Mouse (Mus musculus) layer of hippocampus, adult 9-10 months (tissue): ENCODE results near the gene Lman2l.

Source experiments
- DNase-seq: peaks from one replicate; pipeline ENCODE4 v3.0.0; 2022; ENCODE audit warnings: low spot score

Lman2l gene

DNA sequence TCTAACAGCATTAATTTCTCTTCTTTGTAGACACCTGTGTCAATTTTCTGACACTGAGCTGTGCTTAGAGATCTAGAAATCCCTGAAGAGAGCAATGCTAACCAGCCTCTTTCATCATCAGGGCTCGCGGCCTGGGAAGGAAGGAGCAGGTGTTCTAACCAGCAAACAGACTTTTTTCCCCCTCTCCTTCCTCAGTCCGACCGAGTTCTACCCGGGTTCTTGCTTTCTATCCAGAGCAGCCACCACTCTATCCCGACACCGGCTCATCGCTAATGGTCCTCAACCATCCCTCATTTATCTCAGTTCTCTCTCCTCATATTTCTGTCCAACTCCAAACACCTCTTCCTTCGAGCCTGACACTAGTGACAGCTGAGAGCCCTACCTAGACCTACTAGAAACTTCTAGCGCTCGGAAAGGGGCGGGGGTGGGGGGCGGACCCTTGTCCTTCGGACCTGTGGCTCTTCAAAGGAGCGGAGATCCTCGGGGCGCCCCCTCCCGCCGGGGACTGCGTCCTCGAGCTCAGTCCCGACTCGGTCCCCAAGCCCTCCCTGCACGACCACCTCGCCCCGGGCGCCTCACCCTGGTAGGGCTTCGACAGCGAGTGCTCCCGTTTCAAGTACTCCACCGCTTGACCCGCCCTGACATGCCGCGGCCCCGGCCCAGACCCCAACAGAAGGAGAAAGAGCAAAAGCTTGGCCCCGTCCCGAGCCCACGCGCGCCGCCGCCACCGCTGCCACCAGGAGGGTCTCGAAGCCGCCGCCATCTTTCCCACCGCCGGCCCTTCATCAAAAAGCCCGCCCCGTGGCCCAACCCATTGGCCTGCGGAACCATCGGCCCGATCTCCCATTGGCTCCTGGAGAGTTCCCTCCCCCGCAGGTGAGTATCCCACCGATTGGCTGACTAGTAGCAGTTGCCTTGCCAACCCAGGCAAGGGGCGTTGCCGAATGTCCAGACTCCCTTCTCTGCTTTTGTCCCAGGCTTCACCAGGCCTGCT is at the start of gene Lman2l:
TSS of gene Lman2l (minus strand) at position 801 of the 994 bp plus-strand sequence.
- peak; percentile 93 for DNase-seq

DNA sequence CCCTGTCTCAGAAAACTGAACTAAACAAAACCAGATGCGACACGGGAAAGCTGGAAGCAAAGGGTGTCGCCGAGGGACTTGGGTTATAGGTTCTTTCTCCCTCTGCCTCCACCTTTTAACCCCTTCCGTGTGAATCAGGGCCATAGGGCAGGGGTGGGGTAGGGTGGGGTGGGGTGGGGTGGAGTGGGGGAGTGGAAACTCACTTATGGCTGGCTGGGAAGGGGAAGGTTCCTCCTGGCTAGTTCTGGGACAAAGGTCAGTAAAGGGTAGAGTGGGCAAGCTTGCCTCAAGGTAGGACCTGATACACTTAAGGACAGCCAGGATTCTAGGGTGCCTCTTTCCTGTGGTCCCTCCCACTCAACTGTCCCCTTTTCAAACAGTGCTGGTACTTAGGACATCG is 48.2 kb upstream of the Lman2l start:
- DNase-seq: no peak

DNA sequence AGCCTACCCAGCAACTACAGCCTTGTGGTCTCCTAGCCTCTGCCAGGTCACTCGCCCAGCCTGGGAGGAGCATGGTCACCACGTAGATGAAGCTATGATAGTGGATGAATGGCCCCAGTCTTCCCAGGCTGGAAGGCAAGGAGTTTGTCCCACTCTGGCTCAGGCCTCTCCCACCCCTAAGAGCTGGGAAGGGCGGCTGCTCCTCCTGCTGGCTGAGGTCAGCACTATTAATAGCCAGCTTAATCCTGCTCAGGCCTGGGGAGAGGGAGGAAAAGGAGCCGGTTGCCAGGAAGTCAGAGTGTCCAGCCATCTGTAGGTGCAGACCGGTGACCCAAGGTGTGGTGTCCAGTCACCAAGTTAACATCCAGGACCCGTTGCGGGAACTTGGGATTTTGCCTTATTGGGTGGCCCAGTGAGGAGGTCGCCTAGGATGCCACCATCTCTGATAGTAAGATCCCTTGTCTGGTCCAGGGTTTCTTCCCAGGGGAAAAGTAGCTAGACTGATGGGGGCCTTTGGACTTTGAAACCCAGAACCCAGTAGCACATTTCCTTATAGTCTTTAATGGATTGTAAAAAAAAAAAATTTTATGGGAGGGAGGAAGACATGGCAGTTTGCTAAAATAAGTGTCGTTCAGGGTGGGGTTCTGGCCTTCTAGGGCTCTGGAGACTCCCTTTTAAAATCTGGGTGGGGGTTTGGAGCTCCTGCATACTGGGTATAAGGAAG is 47.5 kb upstream of the Lman2l start:
- no peak for DNase-seq

DNA sequence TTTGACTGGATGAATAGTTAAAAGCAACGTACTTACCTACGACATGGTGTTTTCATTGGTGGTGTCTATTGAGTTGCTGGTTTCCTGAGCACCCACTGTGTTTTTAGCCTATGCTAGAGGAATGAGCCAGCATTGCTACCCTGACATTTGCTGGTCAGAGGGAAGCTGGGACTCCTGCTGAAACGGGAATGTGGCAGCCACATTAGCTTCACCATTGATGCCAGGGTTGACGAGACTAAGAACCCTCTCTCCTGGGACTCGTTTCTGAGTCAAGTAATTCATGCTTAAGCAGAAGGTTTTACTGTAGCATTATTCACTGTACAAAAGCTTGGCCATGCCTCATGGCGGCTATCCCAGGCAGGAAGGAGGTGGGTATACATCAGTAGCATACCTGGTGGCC is 44.6 kb upstream of the Lman2l start:
- no peak for DNase-seq

DNA sequence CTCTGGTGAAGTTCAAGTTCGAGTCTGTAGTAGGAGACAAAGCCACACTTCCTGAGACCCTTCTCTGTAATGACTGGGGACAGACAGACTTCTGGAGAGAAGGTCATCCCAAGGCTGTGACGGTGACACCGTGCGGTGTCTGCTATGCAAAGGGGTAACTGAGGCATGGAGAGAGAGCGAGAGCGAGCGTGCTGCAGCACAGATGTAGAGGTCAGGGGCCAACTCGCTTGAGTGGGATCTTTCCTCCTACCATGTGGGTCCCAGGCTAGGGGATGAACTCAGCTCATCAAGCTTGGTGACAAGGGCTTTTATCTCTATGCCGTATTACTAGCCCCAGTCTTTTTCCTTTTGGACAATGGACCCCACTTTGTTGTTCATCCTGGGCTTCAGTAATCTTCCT is 42.0 kb upstream of the Lman2l start:
- no peak for DNase-seq

DNA sequence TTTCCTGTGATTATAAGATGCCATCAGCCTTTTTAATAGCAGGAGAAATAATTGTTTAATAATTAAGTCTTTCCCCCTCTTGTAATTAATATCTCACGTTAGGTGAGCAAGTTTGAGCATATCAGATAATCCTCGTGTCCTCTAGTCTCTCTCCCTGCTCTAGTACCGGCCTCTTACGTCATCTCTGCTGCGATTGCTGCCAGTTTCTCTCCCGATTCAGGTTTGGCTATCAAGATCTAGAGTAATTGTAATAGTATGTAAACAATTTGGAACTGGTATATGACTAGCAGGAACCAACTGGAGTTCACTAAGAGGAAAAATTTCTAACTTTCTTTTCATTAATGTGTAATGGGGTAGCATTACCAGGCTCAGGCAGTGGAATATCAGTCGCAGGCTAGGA is 40.0 kb upstream of the Lman2l start:
- DNase-seq: no peak

DNA sequence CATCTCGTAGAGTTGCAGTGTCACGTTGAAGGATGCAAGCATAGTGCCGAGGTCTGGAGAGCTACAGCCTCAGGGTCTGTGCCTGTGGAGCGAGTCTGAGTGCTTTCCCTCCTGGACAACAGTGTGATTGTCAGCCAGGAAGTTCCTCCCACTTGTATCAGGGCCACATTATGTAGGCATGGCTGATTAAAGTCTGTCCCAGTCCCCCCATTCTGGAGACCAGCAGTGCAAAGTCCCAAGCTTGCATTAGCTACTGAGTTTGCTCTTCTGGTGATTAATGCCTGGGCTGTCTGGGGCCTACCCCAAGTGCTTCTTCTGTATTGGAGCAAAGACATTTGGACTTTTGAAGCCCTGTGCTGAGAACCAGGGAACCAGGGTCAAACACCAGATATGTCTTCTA is 38.8 kb upstream of the Lman2l start:
- no peak for DNase-seq

DNA sequence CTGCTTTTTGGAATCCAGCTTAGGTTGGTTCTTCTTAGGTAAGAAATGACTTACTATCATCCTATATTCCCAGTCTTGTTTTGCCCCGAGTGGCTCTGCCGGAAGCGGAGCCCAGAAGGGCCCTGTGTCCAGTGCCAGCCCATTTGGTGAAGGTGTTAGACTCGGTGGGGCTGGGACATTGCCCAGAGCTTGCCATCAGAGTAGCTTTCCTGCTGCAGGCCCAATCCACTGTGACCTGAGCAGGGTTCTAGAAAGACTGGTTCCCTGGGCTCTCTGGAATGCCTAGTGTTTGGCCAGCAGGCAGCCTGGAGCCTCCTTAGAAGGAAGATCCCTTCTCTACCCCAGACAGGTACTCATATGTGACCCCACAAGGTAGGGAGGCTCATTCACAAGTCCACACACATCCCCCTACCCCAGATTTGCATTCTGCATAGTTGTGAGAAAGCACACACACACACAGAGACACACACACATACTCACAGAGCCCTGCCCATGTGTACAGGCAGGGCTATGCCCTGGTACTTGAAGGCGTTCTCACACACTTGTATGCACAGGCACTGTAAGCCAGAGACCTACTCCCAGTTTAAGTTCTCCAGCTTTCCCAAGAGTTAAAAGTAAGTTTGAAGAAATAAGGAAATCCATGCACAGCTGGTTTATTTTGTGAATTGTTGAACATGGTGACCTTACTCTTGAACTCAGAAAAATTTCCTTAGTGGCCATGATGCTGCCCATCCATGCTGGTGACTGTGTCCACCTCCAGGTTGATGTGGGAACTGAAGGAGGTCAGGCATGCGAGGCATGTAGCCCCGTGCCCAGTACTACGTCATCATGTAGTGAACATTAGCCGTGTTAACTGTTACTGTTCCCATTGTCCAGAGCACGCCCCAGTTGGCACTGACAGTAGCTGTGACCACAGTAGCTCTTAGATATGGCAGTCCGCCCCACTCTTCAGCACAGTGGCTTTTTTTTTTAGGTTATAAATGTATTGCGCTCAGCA is 35.1 kb upstream of the Lman2l start:
- no peak for DNase-seq

DNA sequence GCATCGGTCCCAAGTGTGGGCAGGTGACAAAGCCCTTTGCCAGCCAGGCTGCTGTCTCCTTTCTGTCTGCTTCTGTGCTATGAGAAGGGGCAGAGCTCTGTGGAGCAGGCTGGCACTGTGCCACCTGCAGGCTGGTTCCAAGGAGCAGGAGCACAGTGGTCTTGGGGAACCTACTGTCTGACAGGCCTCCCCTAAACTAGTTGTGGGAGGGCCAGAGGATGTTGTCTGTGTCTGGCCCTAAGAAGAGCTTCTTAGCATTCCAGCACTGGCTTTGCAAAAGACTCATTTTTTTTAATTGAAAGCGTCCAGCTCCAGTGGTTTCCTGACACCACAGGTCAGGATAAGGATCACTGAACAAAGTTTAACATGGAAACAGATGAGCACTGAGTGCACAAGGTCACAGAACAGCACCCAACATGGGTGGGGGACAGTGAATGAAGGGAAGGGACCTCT is 33.3 kb upstream of the Lman2l start:
- DNase-seq: no peak

DNA sequence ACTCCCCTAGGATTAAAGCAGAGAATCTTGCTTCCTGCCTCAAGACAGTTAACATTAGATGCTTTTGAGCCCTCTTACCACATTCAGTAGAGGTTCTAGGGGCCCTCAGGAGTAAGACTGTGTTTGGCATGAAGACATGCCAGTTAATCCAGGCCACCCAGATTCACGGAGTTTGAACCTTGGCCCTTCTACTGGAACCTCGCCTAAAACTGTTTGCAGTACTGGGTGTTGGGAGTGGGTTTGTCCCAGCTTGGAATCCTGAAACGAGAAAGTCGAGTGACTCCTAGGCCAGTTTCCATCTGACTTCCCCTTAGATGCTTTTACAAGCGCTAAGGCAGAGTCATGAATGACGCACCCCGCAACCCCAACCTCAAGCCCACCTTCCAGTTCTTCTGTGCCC is 31.4 kb upstream of the Lman2l start:
- DNase-seq: no peak

DNA sequence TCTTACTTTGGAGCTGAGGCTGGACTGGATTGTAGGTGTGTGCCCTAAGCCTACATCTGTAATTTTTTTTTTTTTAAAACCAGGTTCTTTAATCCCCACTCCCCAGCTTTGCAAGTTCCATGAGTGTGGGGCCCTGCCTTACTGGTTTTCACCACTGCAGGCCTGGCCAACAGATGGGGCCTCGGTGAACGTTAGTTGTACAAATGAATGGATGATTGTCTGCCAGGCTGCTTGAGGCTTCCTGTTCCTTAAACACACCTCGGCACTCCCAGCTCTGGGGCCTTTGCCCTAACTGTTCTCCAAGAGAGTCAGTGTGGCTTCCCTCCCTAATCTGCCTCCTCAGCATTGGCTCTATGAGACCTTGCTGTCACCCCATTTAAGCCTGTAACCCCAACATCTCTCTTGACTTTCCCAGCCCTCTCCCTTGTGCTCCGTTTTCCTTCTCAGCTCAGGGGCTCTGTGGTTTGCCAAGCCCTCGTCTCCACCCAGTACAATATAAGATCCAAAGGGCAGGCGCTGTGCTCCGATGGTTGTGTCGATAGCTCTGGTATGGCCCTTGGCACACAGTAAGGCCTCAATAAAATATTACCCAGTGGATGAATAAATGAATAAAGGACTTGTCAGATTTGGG is 30.5 kb upstream of the Lman2l start:
- no peak for DNase-seq

DNA sequence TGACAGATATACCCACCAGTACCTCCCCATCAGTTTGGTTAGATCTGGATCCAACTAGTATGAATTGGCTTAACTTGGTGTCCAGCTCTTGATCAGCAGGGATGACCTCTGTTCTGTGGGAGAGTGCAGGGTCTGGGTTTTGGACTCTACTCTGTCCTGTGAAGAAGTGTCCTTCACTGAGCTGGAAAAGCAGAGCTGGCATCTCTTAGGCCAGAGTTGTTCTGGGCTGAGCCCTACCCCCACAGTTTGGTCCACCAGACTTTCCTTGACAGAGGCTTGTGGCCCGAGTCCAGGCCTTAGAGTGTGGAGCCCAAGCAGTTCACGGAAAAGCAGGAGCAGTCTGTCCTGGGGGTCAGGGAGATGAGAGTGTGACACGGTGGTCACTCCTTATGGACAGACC is 29.6 kb upstream of the Lman2l start:
- DNase-seq: no peak

DNA sequence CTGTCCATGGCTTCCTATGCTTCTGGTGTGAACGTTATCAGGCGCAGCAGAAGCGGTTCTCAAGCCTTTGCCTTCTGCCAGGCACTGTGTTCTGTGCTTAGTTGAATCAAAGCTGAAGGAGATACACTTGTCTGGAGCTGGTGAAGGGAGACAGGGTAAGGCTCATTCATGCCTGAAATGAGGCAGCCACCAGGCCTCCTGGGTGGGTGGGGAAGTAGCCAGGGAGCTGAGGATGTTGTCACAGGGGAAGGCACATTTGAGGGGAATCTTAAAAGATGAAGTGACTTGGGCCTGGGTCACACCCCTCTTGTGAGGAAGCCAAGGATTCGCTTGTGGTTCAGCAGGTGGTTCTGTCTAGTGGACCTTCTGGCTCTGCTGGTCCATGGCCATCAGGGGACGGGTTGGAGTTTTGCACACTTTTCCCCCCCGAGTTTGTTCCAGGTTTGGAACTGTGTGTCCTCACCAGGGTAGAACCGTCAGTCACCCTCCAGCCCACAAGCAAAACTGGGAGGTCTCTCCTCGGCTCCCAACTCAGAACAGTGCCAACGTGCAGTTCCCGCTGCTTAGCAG is 28.2 kb upstream of the Lman2l start:
- no peak for DNase-seq

DNA sequence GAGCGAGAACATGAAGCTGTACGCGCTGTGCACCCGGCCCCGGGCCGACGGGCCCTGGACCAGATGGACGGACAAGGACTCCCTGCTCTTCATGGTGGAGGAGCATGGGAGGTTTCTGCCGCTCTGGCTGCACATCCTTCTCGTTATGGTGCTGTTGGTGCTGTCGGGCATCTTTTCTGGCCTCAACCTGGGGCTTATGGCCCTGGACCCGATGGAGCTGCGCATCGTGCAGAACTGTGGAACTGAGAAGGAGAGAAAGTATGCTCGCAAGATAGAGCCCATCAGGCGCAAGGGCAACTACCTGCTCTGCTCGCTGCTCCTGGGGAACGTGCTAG is 27.0 kb upstream of the Lman2l start:
- no peak for DNase-seq

DNA sequence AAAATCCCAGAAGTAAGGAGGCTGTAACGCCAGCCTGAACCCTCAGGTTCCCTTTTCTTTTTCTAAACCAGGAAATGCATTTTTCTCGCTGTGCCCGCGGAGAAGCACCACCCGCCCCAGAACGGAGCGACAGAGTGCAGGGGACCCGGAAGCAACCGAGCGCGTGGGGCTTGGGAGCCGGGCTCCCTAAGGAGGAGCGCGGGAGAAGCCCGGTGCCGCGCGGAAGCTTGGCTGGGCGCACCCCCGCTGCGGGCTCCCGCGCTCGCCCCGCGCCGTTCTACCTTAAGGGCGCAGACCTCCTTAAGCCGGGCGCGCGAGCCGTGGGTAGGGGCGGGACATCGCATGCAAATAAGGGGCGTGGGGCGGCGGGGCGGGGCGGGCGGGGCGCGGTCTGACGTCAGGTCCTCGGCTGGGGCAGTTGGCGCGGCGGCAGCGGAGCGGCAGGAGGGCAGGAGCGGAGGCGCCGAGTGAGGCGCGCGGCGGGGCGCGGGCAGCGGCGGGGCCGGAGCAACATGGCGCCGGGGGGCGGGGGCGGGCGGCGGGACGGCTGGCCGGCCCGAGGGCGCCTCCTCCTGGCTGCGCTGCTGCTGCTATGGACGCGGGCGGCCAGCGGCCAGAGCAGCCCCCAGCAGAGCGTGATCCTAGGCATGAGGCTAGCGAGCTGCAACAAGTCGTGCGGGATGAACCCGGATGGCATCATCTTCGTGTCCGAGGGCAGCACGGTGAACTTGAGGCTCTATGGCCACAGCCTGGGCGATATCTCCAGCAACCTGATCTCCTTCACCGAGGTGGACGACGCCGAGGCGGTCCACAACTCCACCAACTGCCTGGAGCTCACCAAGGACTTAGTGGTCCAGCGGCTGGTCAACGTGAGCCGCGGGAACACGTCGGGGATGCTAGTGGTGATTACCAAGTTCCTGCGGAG is 26.4 kb upstream of the Lman2l start, which contains the start of gene Cnnm4:
TSS of gene Cnnm4 (plus strand) at position 440 of the 925 bp plus-strand sequence.
- peak; percentile 50 for DNase-seq

DNA sequence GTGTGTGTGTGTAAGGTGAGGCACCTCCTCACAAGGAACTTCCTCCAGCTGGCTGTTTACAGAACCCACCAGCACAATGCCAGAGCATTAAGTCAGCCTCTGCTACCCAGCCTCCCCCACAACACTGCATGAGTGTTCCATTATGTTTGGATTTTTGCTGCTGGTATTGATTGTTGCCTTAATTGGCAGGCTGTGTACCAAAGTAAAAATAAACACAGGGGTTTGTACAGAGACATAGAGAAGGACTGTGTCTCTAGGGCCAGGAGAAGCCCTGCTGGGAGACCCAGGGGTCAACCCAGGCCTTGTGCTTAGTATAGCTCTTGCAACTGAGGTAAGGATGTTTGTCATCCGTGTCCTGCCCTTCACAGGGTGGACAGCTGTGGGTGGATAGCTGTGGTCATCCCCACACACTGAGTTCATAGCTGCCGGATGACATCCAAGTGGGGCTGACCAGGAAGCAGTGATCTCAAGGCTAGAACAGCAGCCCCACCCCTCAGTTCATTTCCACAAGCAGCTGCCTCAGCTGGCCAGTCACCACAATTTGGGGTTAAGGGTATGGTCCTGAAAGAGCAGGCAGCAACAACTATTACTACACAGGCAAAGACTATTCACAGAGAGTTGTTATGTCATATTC is 24.9 kb upstream of the Lman2l start:
- DNase-seq: no peak

DNA sequence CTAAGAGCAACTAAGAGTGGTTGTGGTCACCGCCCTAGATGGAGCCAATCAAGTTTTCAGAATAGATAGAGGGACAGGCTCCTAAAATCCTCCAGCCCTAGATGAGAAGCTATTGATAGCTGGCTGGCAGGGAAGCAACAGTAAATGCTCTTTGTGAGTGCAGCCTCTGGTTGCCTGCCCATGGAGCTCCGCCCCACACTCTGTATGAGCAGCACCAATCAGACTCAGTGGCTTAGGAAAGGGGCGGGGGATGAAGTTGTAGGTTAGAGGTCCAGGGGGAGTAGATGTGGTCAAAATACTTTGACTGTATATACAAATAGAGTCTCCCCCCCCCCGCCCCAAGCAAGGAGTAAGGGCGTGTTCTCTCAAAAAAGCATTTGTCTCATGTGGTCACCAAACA is 22.4 kb upstream of the Lman2l start:
- DNase-seq: no peak

DNA sequence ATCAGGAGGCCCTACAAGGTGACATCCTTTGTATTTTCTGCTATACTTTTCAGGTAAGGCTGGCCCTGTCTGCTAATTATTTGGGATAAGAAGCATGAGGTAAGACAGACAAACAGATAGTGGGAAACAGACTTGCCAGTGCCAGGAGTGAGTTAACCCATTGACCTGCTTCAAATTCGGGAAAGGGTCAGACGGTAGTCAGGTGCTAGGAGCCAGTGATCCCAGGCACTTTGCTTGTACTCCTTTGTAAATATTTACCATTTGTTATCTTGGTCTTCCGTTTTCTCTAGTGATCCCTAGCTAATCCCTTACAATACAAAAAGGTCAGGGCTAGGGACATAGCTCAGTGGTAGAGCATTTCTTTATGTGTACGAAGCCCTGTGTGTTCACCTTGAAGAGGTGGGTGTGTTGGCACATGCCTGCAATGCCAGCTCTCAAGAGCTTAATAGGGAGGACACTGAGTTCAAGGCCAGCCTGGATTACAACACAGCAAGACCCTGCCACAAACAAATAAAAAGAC is 20.6 kb upstream of the Lman2l start:
- DNase-seq: no peak

DNA sequence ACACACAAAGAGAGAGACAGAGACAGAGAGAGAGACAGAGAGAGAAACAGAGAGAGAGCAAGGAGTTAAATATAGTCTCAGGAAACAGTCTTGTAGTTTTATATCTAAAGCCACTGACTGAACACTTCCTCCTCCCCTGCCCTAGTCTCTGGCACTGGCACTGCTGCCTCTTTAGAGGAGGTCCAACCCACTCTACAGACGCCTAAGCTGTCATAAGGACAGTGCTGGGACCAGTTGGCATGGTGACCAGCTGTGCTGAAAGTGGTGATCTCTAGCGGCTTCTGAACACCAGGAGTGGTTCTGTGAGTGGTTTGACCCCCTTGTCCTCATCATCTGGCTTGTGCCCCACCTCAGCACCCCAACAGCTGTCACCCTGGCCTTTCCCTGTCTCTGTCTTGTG is 16.8 kb upstream of the Lman2l start:
- no peak for DNase-seq
